8 mouse cellular contexts compared by ENCODE assay signal in the genomic region with DNA sequence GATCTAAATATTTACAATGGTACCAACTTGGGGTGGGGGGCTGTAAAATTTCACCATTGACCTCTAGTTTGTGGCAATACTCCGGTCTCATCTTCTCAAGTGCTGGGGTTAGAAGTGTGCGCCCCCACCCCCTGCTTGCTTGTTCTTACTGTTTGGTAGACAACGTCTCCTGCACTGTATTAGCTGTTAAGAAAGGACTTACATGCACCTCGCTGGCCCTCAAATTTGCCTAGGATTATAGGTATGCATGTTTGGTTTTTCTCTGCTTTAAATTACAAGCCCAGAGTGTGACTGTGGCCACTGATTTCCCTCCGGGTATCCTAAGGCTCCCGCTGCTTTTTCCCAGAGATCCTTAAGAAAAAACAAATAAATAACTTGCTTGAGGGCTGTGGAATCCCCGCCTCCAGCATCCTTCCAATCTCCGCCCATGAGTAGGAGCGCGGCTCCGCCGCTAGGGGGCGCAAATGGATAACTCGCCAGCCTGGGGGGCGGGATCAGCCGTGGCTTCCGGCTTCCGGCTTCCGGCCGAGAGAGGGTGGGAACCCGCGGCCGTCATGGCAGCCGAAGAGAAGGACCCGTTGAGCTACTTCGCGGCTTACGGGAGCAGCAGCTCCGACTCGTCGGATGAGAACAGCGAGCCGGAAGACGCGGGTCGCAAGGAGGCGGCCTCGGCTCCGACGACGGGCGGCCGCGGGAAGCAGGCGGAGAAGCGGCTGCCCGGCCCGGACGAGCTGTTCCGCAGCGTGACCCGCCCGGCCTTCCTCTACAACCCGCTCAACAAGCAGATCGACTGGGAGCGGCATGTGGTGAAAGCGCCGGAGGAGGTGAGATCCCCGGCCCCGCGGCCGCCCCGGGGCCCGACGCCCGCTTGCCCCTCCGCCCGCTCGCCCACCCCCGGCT. TPM values are rescaled to one million over a fixed set of nuclear protein-coding genes. Genes with fewer than 3 reads are reported as not detected.
A peak's percentile ranks its signal among the peaks of the same experiment; 100 is the strongest.
DNase-seq lines count a peak whose midpoint lies in the region; ATAC-seq lines count a peak whose summit lies in the region.

TSS of gene 2410004B18Rik (plus strand) at position 510 of the 900 bp plus-strand sequence.

- no peaks in the 10 kb centered on the region for H3K9me3 ChIP-seq in megakaryocyte, embryonic 14.5 days

- H3K4me3 ChIP-seq in megakaryocyte, embryonic 14.5 days (replicated peaks), result peak within 1 kb of the TSS; percentile 96

- ATAC-seq in inflammation-experienced regulatory T-cells, adult 6 months, result peak; percentile 91

- H3K27me3 ChIP-seq in megakaryocyte, embryonic 14.5 days (replicated peaks), result no peaks in the 10 kb centered on the region

- H3K4me1 ChIP-seq in megakaryocyte, embryonic 14.5 days, result peaks cover 72% of the 10 kb centered on the region

- H3K36me3 ChIP-seq in megakaryocyte, embryonic 14.5 days (replicated peaks; ENCODE audit: low read length), result peaks cover 60% of the 10 kb centered on the region

- DNase-seq in adrenal gland, adult (ENCODE audit: inconsistent age in 2 of 2, low spot score in 1 of 2), result peak; percentile 91 to 96
- peak; percentile 91 for DNase-seq in embryo, embryonic 10 days (ENCODE audit: low spot score)
- peak; percentile 94 for DNase-seq in gastrocnemius, postnatal 10 days
- DNase-seq in left cerebral cortex, adult 9 months (ENCODE audit: low spot score in 2 of 2), result peak; percentile 66 to 91
- peak; percentile 89 to 92 for DNase-seq in right cerebral cortex, adult 2 months (ENCODE audit: low spot score in 2 of 2)
- DNase-seq in urinary bladder, postnatal 10 days (ENCODE audit: low spot score), result peak; percentile 80

RNA-seq across cellular contexts. Expression of gene 2410004B18Rik, which starts in this region (rescaled TPM):
- 10 to 100 TPM; 13.8 to 14.0 TPM for total RNA-seq in gastrocnemius, postnatal 10 days (2021)
- 10 to 100 TPM; 13.8 to 21.9 (median 20.6) TPM for polyA plus RNA-seq in inflammation-experienced regulatory T-cells, adult 6 months (2017; shearing (Covaris generic))
- polyA plus RNA-seq in megakaryocyte, embryonic 14.5 days (2012; ENCODE audit: insufficient read depth, low replicate concordance), result 30.4 and 32.2 TPM in 2 replicates

Comparison
In these comparisons a context has a peak if more than half of its experiments do, and no peak if none do; other contexts are left out.
1. Peak in every context shown above with its lines: DNase-seq, ATAC-seq and H3K4me3 ChIP-seq.